Mouse (Mus musculus) ES-CJ7 (cell line): ENCODE measurements around the gene Sos1.

Experiments
- DNase-seq: peaks from one replicate; pipeline ENCODE4 v3.0.0; 2011; ENCODE audit warnings: low read depth, low spot score

The Sos1 gene

GRCm38 (mm10) chr17:80480031-80480854, at the start of gene Sos1:
Gene Sos1, minus strand, starts transcription at chr17:80480453.
- peak; percentile 94 for DNase-seq

GRCm38 (mm10) chr17:80523231-80523630, 43.0 kb upstream of the Sos1 start:
- no peak for DNase-seq

DNA sequence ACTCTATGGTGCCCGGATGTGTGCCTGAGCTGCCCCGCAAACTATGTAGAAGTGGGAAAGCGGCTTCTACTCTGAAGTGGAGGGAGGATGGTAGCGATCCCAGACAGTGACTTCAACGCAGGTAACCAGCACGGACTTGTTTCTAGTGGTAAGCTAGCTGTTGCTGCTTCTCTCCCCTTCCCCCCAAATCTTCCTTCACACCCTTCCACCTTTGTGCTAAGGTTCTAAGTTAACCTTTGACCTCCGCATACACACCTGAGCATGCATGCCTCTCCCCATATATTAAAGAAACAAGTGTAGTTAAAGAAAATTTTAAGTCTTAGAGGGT, 41.9 kb upstream of the Sos1 start:
- no peak for DNase-seq

- DNase-seq: no peak
Observed at GRCm38 (mm10) chr17:80521521-80522228, 41.4 kb upstream of the Sos1 start.

GRCm38 (mm10) chr17:80520537-80520936, 40.3 kb upstream of the Sos1 start:
- DNase-seq: no peak

DNA sequence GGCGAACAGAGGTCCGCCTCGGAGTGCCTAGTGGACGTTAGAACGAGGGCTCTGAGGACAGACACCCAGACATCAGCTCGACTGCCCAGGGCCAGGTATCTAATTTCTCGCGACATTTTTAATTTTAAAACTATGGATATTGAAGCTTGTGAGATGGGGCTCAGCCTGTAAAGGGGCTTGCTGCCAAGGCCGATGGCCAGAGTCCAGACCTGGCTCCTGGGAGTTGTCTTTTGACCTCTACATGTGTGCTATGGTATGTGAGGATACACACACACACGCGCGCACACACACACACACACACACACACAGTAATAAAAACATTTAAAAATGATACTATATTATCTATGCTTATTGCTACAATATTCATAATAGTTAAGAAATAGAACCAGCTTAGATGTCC, 38.6 kb upstream of the Sos1 start:
- no peak for DNase-seq

- DNase-seq: no peak
Observed at GRCm38 (mm10) chr17:80517244-80517643, 37.0 kb upstream of the Sos1 start.

GRCm38 (mm10) chr17:80515956-80516355, 35.7 kb upstream of the Sos1 start:
- DNase-seq: no peak

DNA sequence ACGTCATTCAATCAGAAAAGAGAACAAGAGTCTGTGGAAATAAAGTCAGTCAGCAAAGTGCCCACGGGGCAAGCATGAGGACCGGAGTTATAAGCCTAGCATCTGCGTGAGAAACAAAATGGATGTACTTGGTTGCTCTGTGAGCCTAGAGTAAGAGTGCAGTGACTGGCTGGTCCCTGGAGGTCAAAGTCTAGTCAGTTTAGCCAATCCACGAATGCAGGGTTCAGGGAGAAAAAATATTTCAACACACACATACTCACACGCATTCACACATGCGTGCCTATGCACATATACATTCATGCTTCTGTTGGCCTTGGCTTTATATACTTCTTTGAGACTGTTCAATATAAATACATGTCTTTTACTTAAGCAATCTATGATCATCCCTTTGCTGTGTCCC, 35.3 kb upstream of the Sos1 start:
- DNase-seq: no peak

DNA sequence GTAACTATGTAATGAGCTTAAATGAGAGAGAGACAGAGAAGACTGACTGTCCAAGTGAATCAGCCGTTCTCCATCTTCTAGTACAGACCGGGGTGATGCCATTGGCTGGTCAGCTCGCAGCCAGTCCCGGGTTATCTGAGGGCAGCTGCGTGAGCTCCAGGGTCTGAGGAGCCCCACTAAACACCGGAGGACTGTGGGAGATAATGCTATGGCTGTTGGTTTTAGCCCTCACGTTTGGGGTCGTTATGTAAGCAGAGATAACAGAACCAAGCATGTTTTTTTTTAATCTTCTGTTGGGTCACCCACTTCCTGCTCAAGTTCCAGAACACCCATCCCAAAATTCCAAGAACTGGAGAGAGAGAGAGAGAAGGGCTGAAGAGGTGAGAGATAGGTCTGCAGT, 33.5 kb upstream of the Sos1 start:
- DNase-seq: no peak

GRCm38 (mm10) chr17:80510459-80510855, 30.2 kb upstream of the Sos1 start:
- DNase-seq: no peak

GRCm38 (mm10) chr17:80509494-80510458, 29.5 kb upstream of the Sos1 start:
- DNase-seq: no peak

GRCm38 (mm10) chr17:80505766-80506165, 25.5 kb upstream of the Sos1 start:
- DNase-seq: no peak

DNA sequence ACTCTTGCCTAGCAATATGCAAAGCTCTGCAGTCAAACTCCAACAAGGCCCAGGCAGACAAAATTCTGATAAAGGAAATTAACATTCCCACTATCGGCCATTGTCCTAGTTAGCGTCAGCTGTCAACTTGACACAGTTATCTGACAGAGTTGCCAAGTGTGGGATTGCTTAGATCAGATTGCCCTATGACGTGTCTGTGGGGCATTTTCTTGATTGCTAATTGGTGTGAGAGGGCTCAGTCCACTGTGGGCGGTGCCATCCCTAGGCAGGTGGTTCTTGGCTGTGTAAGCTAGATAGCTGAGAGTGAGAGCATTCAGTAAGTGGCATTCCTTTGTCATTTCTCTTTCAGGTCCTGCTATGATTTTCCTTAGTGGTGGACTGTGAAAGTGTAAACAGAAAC, 25.1 kb upstream of the Sos1 start:
- DNase-seq: no peak

GRCm38 (mm10) chr17:80501805-80502172, 21.5 kb upstream of the Sos1 start:
- DNase-seq: no peak

- peak; percentile 56 for DNase-seq
Observed at GRCm38 (mm10) chr17:80501037-80501804, 21.0 kb upstream of the Sos1 start.

DNA sequence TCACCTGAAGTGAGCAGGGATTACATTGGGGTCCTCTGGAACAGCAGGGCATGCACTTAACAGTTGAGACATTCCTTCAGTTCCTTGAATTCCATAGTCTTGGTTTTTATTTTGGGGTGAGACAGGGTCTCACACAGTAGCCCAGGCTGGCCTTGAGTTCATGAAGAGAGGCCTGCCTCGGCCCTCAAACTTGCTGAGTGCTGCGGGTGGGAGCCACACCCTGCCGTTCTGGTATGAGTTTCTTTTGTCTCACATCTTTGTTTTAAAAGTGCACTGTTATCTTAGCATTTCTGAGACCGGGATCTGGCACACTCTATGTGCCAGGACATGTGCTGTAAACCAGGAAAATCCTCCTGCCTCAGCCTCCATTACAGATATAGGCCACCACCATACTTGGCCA, 19.8 kb upstream of the Sos1 start:
- DNase-seq: peak; percentile 53

DNA sequence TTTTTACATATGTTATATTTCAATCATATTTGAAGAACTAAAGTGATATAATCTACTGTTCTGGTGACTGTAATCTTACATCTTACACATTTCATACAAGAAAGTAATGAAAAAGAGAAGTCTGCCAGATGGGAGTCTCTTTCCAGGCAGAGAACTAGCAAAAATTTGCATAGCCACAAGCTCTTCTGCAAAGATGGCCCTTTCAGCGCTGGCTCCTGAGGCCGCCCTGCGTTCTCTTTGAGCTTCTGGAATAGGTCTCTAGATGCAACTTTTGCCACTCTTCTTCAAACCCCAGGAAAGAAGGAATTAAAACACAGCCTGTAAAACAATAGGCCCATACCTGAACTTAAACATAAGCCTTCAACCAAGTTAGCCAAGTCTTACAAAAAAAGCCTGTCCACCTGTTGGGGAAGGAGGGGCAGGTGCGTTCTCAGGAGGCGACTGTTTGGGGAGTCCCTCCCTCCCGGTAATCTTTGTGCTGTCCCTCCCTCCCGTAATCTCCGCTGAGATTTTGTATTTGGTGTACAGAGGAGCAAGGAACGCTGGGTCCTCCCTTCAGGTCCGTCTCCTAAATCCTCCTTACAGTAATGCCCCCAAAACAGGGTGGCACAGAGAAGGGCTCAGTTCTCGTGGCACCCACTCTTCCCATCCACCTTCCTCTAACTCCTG, 18.5 kb upstream of the Sos1 start:
- peak; percentile 58 for DNase-seq

DNA sequence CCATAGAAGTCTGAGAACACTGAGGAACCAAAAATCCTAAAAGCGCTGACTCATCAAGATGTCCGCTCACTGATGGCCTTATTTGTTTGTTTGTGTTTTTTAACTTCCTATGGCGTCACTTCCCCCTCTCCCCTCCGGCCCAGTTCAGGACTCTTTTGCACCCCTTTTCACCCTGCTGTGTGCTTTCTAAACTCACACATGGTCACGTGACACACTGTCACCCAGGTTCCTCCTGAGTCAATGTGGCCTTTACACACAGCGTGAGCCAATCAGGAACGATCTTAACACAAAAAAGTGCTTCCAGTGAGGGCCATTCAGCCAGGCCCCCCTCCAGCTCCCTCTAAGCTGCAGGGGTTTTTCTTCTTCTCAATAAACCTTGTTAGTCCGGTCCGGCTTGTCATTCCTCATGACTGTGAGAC, 16.9 kb upstream of the Sos1 start:
- DNase-seq: peak; percentile 96

DNA sequence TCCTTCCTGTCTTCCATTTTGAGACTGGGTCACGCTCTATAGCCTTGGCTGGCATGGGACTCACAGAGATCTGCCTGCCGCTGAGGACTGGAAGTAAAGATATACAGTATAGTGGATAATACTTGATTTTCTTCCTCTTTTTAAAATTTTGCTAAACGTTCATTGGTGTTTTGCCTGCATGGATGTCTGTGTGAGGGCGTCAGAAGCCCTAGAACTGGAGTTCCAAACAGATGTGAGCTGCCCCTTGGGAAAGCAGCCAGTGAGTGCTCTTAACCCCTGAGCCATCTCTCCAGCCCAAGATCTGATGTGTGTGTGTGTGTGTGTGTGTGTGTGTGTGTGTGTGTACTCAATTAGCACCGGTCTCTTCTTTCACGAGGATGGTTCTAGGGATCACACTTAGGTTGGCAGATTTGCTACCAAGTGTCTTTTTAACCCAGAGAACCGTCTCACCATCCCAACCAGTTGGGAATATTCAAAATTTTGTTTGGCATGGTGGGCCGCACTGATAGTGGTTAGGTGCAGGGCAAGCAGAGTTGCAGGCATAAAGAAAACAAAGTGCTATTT, 16.4 kb upstream of the Sos1 start:
- peak; percentile 18 for DNase-seq
